Mouse (Mus musculus) limb, embryonic 15.5 days (tissue): ENCODE data around the gene Sh3bp5. TPM values are rescaled to one million over a fixed set of nuclear protein-coding genes. Genes with fewer than 3 reads are reported as not detected.

Experiments used
- polyA plus RNA-seq: library from polyadenylated mRNA; unstranded; fragments of >200 nt; fragmentation: Nextera tagmentation; extraction: Ambion mirVana; gene quantifications from 2 replicates; pipeline ENCODE4 v1.2.1, GENCODE M21; 2015

Sh3bp5 gene
- polyA plus RNA-seq, 1 experiment from 2014 or later: 34.4 TPM

Other genes with a start within 250 kb of the Sh3bp5 start
- 276 and 549 TPM in 2 replicates for gene Tnnc1, start 227.8 kb downstream of the Sh3bp5 start, polyA plus RNA-seq
- 336 and 363 TPM in 2 replicates for gene Nisch, start 219.1 kb downstream of the Sh3bp5 start, polyA plus RNA-seq
- gene Sema3g, start 218.2 kb downstream of the Sh3bp5 start, polyA plus RNA-seq: 1.2 and 1.5 TPM in 2 replicates
- 9.5 and 12.5 TPM in 2 replicates for gene Phf7, start 184.8 kb downstream of the Sh3bp5 start, polyA plus RNA-seq
- gene Bap1, start 184.6 kb downstream of the Sh3bp5 start, polyA plus RNA-seq: 74.5 and 75.4 TPM in 2 replicates
- 6.0 and 6.1 TPM in 2 replicates for gene Dnah1, start 112.2 kb downstream of the Sh3bp5 start, polyA plus RNA-seq
- 42.7 and 43.9 TPM in 2 replicates for gene Capn7, start 99.4 kb downstream of the Sh3bp5 start, polyA plus RNA-seq
- 20.6 and 20.7 TPM in 2 replicates for gene Eaf1, start 58.3 kb upstream of the Sh3bp5 start, polyA plus RNA-seq
- 57.4 and 65.6 TPM in 2 replicates for gene Mettl6, start 59.0 kb upstream of the Sh3bp5 start, polyA plus RNA-seq
- gene Colq, start 155.3 kb upstream of the Sh3bp5 start, polyA plus RNA-seq: 3.6 and 8.8 TPM in 2 replicates
- gene Gm49387, start 204.8 kb upstream of the Sh3bp5 start, polyA plus RNA-seq: 0.97 and 1.7 TPM in 2 replicates
- gene Btd, start 204.9 kb upstream of the Sh3bp5 start, polyA plus RNA-seq: 37.1 and 37.8 TPM in 2 replicates
- 12.2 and 14.7 TPM in 2 replicates for gene Hacl1, start 205.2 kb upstream of the Sh3bp5 start, polyA plus RNA-seq